ENCODE assay signal across 9 mouse cellular contexts in genomic region chr5:143974931-143975630, GRCm38 (mm10). TPM values are rescaled to one million over a fixed set of nuclear protein-coding genes. Genes with fewer than 3 reads are reported as not detected.
DNase-seq lines count a peak whose midpoint lies in the region; ATAC-seq and TF ChIP-seq lines count a peak whose summit lies in the region.
"Had no signal": no experiment of that assay in that cellular context is flagged by ENCODE, and none has a peak within 500 bp of the region (broad histone marks: within the 10 kb centered on the region; RNA-seq: fewer than 3 reads in every experiment).

No protein-coding gene starts in this region.

- 51% methylated on average over 4 of the region's 4 CpGs for WGBS in forebrain, embryonic 14.5 days
- 51% methylated on average over 4 of the region's 4 CpGs for WGBS in lung, adult 2 months

- TF ChIP-seq CTCF in lung, adult 2 months (IDR thresholded peaks at IDR 0.05; ENCODE audit: insufficient read depth, low read length), result peak; percentile 90

- no peak overlapping the region for H3K4me2 ChIP-seq in forebrain, embryonic 14.5 days (ENCODE audit: low read length)
- H3K4me2 ChIP-seq: neural tube, embryonic 12.5 days had no signal

- no peak overlapping the region for H3K4me3 ChIP-seq in forebrain, embryonic 14.5 days (ENCODE audit: low read depth, low read length)
- H3K4me3 ChIP-seq in lung, adult 2 months (replicated peaks; ENCODE audit: extremely low read depth, low read depth, low read length), result no peak overlapping the region
- H3K4me3 ChIP-seq: neural tube, embryonic 12.5 days had no signal

- TF ChIP-seq POLR2A in lung, adult 2 months (IDR thresholded peaks at IDR 0.05; ENCODE audit: borderline replicate concordance, extremely low read depth, low read depth, low read length), result no peak

- DNase-seq in MN1 (ENCODE audit: low spot score), result peak; percentile 88
- peak; percentile 67 for DNase-seq in forebrain, embryonic 14.5 days (ENCODE audit: low spot score)
- peak; percentile 72 to 78 for DNase-seq in heart, postnatal 14 days
- peak; percentile 49 to 81 for DNase-seq in kidney, postnatal 36 days
- peak; percentile 50 for DNase-seq in lung, adult 2 months
- DNase-seq in ovary, postnatal 10 days (ENCODE audit: low spot score), result peak; percentile 29
- peak; percentile 47 for DNase-seq in thymus, postnatal 25 days

- ATAC-seq in cerebellum, adult (ENCODE audit: insufficient number of reproducible peaks, low FRiP score, low TSS enrichment), result peak; percentile 68; the same call in 1 of the 2 replicates
- peak; percentile 60; the same call in 1 of the 2 replicates for ATAC-seq in forebrain, embryonic 14.5 days

- intact Hi-C loops in heart, postnatal 14 days (cut with DNase I), result loop anchor here (2.0 to 5.0 kb wide), 2 partner anchors 40 to 243 kb away; partner anchors contain the start of gene Usp42

- no peaks in the 10 kb centered on the region for H3K27me3 ChIP-seq in forebrain, embryonic 14.5 days (replicated peaks; ENCODE audit: control insufficient read depth, insufficient read depth, low read length)
- H3K27me3 ChIP-seq: neural tube, embryonic 12.5 days had no signal

- H3K36me3 ChIP-seq in forebrain, embryonic 14.5 days (ENCODE audit: control insufficient read depth, insufficient read depth, low read length), result no peaks in the 10 kb centered on the region
- H3K36me3 ChIP-seq: neural tube, embryonic 12.5 days had no signal

- no peak overlapping the region for H3K27ac ChIP-seq in forebrain, embryonic 14.5 days (ENCODE audit: low read depth, low read length)
- H3K27ac ChIP-seq: neural tube, embryonic 12.5 days had no signal

- H3K9me3 ChIP-seq in forebrain, embryonic 14.5 days (replicated peaks; ENCODE audit: control insufficient read depth, low read length), result no peaks in the 10 kb centered on the region
- H3K9me3 ChIP-seq: neural tube, embryonic 12.5 days had no signal

- no peaks in the 10 kb centered on the region for H3K4me1 ChIP-seq in forebrain, embryonic 14.5 days (ENCODE audit: control insufficient read depth, insufficient read depth, low read length)
- no peaks in the 10 kb centered on the region; the same call in 1 of the 2 replicates for H3K4me1 ChIP-seq in lung, adult 2 months (ENCODE audit: control insufficient read depth, insufficient read depth, low read length)
- H3K4me1 ChIP-seq: neural tube, embryonic 12.5 days had no signal

- no peak overlapping the region for H3K9ac ChIP-seq in forebrain, embryonic 14.5 days (ENCODE audit: low read length)
- H3K9ac ChIP-seq: neural tube, embryonic 12.5 days had no signal

RNA-seq across cellular contexts. Expression of gene Ccz1, which starts 39.6 kb away (rescaled TPM):
- 93.0 and 98.1 TPM in 2 replicates for polyA plus RNA-seq in forebrain, embryonic 14.5 days (2014; fragmentation: Nextera tagmentation; extraction: Ambion mirVana)
- total RNA-seq in heart, postnatal 14 days (2021), result 10 to 100 TPM; 28.8 to 29.6 TPM
- 8.3 and 13.4 TPM in 2 replicates for polyA plus RNA-seq in lung, adult 2 months (2012; rRNA removed)

RNA-seq across cellular contexts. Expression of gene Rsph10b, which starts 42.2 kb away (rescaled TPM):
- polyA plus RNA-seq in forebrain, embryonic 14.5 days (2014; fragmentation: Nextera tagmentation; extraction: Ambion mirVana), result 1.5 and 2.8 TPM in 2 replicates
- under 1 TPM; 0.34 to 0.53 TPM for total RNA-seq in heart, postnatal 14 days (2021)
- polyA plus RNA-seq in lung, adult 2 months (2012; rRNA removed), result 3.6 and 6.4 TPM in 2 replicates

RNA-seq across cellular contexts. Expression of gene Gm42421, which starts 47.1 kb away (rescaled TPM):
- 1.3 and 1.9 TPM in 2 replicates for polyA plus RNA-seq in forebrain, embryonic 14.5 days (2014; fragmentation: Nextera tagmentation; extraction: Ambion mirVana)
- under 1 TPM in 1 of 2 experiments, not detected in 1; 0.50 TPM for total RNA-seq in heart, postnatal 14 days (2021)
- polyA plus RNA-seq in lung, adult 2 months (2012; rRNA removed), result not detected in 2 replicates

RNA-seq across cellular contexts. Expression of gene Ocm, which starts 51.4 kb away (rescaled TPM):
- 0.90 TPM in 1 of 2 replicates, not detected in the other for polyA plus RNA-seq in forebrain, embryonic 14.5 days (2014; fragmentation: Nextera tagmentation; extraction: Ambion mirVana)
- total RNA-seq in heart, postnatal 14 days (2021), result not detected
- polyA plus RNA-seq in lung, adult 2 months (2012; rRNA removed), result not detected in 2 replicates

Comparison
In these comparisons a context has a peak if more than half of its experiments do, and no peak if none do; other contexts are left out.
1. DNase-seq: peak in every context shown above with its lines; median percentile 88 in MN1; 75 in heart, postnatal 14 days; 67 in forebrain, embryonic 14.5 days; 65 in kidney, postnatal 36 days; 50 in lung, adult 2 months; 47 in thymus, postnatal 25 days; 29 in ovary, postnatal 10 days.